Mouse (Mus musculus): ENCODE measurements around the gene Gm42906. TPM values are rescaled to one million over a fixed set of nuclear protein-coding genes. Genes with fewer than 3 reads are reported as not detected.

Gene Gm42906
- polyA plus RNA-seq, 1 experiment from 2014 or later: not detected

Other genes with a start within 250 kb of the Gm42906 start
- gene Stard13, start 194.3 kb downstream of the Gm42906 start, polyA plus RNA-seq (2014; fragmentation: Nextera tagmentation; extraction: Ambion mirVana): 3.4 and 4.2 TPM in 2 replicates
- not detected in 2 replicates for gene Vmn2r18, start 177.9 kb upstream of the Gm42906 start, polyA plus RNA-seq (2014; fragmentation: Nextera tagmentation; extraction: Ambion mirVana)
- gene Rfc3, start 223.1 kb upstream of the Gm42906 start, polyA plus RNA-seq (2014; fragmentation: Nextera tagmentation; extraction: Ambion mirVana): 49.3 and 49.6 TPM in 2 replicates